Mouse (Mus musculus): ENCODE measurements around the gene Ccdc32.
A peak's percentile ranks its signal among the peaks of the same experiment; 100 is the strongest.
"Not testable (repeated sequence)": the region's sequence is repeated elsewhere in the genome, so short reads cannot be mapped to it uniquely, and the experiment has no call there.

Gene Ccdc32

GRCm38 (mm10) chr2:119028941-119029551 is at the start of gene Ccdc32:
Gene Ccdc32, minus strand, starts transcription at chr2:119029393.
- peak; percentile 97 for DNase-seq

- DNase-seq: no peak
Measured at GRCm38 (mm10) chr2:119072397-119072796, 43.2 kb upstream of the Ccdc32 start.

- DNase-seq: no peak
Measured at GRCm38 (mm10) chr2:119060139-119060538, 30.9 kb upstream of the Ccdc32 start.

GRCm38 (mm10) chr2:119050132-119050650 is 21.0 kb upstream of the Ccdc32 start:
- DNase-seq: no peak

- DNase-seq: no peak
Measured at GRCm38 (mm10) chr2:119047849-119048248, 18.7 kb upstream of the Ccdc32 start.

GRCm38 (mm10) chr2:119046649-119047611 is 17.7 kb upstream of the Ccdc32 start, which contains the start of gene Knl1:
Gene Knl1, plus strand, starts transcription at chr2:119047119.
- DNase-seq: peak; percentile 96

- DNase-seq: no peak
Measured at GRCm38 (mm10) chr2:119045163-119045562, 16.0 kb upstream of the Ccdc32 start.

GRCm38 (mm10) chr2:119040882-119041281 is 11.7 kb upstream of the Ccdc32 start:
- peak; percentile 42 to 52 for DNase-seq

- DNase-seq: no peak
Measured at GRCm38 (mm10) chr2:119035397-119035745, 6.2 kb upstream of the Ccdc32 start.

GRCm38 (mm10) chr2:119034656-119035396 is 5.6 kb upstream of the Ccdc32 start, which contains the start of gene Rpusd2:
Gene Rpusd2, plus strand, starts transcription at chr2:119034790.
- peak; percentile 94 to 96 for DNase-seq

- no peak for DNase-seq
Measured at GRCm38 (mm10) chr2:119032191-119032590, 3.0 kb upstream of the Ccdc32 start.

GRCm38 (mm10) chr2:119026951-119027350 is 2.2 kb downstream of the Ccdc32 start:
- no peak for DNase-seq

GRCm38 (mm10) chr2:119025239-119025616 is 4.0 kb downstream of the Ccdc32 start:
- DNase-seq: no peak

- no peak for DNase-seq
Measured at GRCm38 (mm10) chr2:119024536-119025238, 4.5 kb downstream of the Ccdc32 start.

GRCm38 (mm10) chr2:119023154-119023660 is 6.0 kb downstream of the Ccdc32 start:
- no peak for DNase-seq

- no peak for DNase-seq
Measured at GRCm38 (mm10) chr2:119019538-119019937, 9.7 kb downstream of the Ccdc32 start.

GRCm38 (mm10) chr2:119019131-119019530 is 10.1 kb downstream of the Ccdc32 start:
- DNase-seq: peak; percentile 34 to 37

GRCm38 (mm10) chr2:119018391-119019122 is 10.6 kb downstream of the Ccdc32 start:
- DNase-seq: peak; percentile 73 to 79

GRCm38 (mm10) chr2:119017647-119018046 is 11.5 kb downstream of the Ccdc32 start:
- DNase-seq: no peak

GRCm38 (mm10) chr2:119016312-119016711 is 12.9 kb downstream of the Ccdc32 start:
- DNase-seq: not testable (repeated sequence)

GRCm38 (mm10) chr2:119015604-119016180 is 13.5 kb downstream of the Ccdc32 start:
- DNase-seq: peak in 1 of 2 experiments; percentile 34
